Mouse (Mus musculus) bone marrow, adult 2 months (tissue): Measurements from ENCODE around the gene Fxyd5.

Source experiments
- CTCF ChIP-seq: fragments of 200-500 bp; IDR thresholded peaks from 2 replicates; pipeline ENCODE4 v1.5.1; 2011; ENCODE audit warnings: low read length, control low read depth; ENCODE audit not compliant: control insufficient read depth, insufficient read depth
- POLR2A ChIP-seq: fragments of 200-500 bp; IDR thresholded peaks from 2 replicates; pipeline ENCODE4 v1.6.1; 2011; ENCODE audit warnings: low read depth, mild to moderate bottlenecking, control low read depth, low read length, borderline replicate concordance; ENCODE audit not compliant: control insufficient read depth

DNA sequence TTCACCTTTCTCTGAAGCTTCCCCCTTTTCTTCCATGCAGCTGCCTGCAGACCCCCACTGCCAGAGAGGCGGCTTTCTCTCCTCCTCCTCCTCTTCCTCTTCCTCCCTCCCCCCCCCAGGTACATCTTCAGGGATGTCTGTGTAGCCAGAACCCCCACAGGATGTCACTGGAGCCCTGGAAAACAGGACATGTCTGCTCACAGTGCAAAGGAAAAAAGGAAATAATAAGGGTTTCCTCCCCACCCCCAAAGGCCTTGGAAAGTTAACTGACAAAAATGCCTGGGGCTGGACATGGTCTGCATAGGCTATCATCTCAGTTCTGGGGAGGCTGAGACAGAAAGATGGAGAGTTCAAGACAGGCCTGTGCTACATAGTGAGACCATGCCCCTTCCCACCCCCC lies 38.8 kb upstream of the Fxyd5 start:
- TF ChIP-seq CTCF (no peak), POLR2A (no peak)
